Mouse (Mus musculus): ENCODE data around the gene Fignl1.

Gene Fignl1

DNA sequence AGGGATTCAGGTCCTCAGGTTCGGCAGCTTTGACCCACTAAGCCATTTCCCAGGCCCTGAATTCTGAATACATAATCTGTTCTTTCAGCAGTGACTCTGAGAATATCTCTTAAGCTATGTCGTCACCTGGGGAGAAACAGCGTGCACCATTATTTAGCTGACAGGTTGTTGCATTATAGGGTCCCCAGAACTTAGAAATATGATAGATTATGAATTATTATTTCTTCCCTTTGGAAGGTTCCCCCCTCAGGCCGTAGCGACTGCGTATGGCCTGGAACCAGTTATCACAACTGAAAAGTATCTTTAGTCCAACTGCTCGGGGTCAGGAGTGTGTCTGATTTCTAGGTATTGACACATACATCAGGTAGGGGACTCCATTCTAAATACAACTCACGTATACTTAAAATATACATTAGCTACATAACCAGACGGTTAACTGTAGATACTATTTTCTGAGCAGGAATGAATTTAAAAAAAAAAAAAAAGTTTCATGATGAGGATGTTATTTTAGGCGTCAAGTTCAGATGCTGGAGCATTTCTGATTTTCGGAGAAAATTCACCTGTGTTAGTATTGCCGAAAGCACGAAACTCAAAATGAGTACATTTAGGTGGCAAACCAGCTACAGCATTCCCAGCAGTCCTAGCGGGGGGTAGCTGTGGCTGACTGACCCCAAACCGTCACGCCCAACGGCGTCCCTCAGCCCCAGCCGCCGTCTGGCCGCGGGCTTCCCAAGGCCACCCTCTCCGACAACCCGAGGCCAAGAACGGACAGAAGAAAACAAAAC lies 535 bp downstream of the Fignl1 start:
- no peak for DNase-seq

DNA sequence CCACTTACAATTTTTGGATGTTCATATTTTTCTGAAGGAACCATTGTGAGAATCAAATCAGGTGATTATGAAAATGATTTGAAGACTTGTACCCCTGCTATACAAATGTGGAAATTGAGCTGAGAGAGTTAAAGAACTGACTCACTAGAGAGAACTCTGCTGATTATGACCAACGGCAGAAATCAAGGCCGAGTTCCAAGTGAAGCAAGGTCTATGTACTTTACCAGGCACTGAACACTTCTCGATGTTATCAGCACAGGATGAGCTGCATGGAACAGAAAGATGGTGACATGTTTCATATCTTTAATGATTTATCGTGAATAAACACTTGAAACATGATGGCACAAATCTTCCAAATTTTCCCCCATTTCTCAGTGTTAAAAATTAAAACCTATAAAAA lies 2.8 kb downstream of the Fignl1 start:
- no peak for DNase-seq

DNA sequence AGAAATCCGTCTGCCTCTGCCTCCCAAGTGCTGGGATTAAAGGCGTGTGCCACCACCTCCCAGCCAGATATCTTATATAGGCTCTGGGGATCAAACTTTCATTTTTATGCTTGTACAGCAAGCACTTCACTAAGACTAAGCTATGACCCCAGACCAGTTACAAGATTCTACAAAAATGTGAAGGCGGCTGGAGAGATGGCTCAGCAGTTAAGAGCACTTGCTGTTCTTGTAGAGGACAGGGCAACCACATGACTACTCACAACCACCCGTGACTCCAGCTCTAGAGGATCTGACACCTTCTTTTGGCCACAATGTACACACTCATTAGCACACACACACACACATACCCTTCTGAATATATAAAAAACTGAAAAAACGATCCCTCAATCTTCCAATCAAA lies 4.3 kb downstream of the Fignl1 start:
- no peak for DNase-seq

DNA sequence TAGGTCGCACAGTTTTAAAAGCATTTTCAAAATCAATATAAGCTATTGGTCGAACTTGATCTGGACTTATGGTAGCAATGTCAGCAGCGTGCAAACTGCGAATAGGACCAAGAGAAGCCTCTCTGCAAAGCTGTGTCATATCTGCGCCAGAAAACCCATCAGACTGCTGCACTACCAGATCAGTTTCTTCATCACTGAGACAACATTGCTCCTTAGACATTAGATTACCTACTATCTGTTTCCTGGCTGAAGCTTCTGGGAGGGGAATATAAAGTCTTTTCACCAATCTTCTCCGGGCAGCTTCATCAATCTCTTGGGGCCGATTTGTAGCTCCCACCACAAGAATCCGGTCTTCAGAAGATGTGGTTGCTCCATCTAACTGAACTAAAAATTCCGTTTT lies 7.7 kb downstream of the Fignl1 start:
- no peak for DNase-seq

DNA sequence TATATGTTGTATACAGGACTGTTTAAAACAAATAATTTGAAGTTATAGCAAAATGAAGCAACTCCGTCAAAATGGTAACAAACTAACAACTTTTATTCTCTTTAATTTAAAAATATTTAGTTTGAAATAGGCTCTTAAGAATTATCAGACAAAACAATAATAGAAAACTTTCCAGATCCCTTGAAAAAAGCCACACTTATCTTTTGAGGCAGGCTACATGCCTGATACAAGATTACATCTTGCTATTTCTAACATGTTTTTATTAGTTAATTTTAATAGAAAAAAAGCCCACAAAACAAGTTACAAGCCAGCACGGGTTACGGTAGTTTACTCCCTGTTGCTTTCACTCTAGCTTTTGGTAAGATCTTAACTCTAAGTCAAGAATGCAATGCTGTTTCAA lies 8.5 kb downstream of the Fignl1 start:
- no peak for DNase-seq

DNA sequence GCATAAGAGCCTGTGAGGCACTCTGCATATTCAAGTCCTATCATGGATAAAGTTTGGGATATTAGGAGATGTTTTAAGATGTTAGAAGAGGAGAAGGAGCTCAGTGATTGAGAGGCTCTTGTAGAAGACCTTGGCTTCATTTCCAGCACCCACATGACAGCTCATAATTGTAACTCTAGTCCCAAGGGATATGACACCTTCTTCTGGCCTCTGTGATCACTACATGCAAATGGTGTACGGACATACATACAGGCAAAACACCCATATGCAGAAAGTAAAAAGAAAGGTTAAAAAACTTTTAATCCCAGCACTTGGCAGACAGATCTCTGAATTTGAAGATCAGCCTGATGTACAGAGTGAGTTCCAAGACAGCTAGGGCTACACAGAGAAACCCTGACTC lies 10.1 kb downstream of the Fignl1 start:
- DNase-seq, result no peak

DNA sequence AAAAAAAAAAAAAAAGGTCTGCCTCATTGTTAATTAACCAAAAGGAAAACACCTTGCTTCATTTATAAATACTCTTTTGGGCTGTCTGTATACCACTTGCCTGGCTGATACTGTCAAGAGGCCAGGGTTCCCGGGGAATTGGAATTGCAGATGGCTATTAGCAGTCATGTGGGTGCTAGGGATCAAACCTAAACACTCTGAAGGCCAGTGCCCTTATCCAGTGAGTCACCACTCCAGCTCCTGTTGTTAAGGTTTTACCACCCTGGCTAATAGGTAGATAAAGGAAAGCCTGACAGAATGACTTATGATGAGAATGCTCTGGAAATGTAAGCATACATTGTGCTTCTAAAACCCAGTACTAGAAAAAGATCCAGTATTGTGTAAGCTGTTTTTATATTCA lies 14.1 kb downstream of the Fignl1 start:
- DNase-seq, result no peak

DNA sequence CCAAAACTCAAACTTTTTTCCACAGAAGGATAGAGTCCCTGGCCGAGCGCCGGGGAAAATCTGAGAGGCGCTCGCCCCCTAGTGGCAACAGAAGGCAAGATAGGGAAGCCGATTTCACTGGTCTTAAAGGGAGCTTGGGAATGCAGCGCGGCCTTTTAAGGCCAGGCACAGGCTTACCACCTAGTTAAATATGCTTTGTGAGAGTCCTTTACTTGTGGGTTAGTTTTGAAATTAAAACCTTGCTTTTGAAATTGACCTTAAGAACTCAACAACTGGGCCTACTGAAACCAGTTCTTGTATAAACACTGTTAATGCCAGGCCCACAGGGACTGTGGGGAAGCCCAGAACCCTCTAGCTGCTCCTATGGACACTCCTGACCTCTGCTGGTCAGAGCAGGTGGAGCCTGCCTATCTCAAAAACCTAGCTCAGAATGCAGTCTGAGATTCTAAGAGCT lies 20.2 kb downstream of the Fignl1 start:
- DNase-seq, result peak; percentile 91

DNA sequence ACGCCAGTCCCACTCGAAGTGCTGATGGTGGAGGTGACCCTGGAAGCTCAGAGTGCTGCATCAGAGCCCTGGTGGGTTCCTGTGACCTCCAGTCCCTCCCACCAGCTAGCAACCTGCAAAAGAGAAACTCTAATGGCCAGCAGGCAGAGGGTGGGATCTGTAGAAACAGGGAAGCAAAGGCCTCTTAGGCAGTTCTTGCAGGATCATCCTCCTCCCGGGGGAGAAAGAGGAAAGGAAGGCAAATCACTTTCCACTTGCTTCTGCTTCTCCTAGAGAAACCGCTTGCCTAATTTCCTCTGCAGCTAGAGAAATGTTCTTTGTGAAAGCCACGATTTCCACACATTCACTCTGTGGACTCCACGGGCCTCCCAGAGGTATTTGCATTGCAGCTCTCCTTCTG lies 23.3 kb downstream of the Fignl1 start:
- no peak for DNase-seq

DNA sequence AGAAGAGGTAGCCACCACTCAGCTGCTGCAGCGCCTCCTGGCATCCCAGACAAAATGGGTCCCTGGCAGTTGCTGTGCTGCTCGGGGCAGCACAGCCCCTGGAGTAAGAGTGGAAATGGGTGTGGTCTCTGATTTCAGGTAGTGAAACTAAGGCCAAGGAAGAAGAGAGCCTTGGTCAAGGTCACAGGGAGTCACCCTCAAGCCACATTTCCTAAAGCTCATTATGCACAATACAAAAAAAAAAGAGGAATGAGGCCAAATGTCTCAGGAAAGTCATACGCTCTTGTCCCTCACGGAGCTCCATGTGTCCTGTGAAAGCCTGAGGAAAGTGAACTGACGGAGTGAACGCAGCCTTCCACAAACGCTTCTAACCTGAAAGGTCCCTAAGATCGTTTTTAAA lies 27.0 kb downstream of the Fignl1 start:
- DNase-seq, result no peak

DNA sequence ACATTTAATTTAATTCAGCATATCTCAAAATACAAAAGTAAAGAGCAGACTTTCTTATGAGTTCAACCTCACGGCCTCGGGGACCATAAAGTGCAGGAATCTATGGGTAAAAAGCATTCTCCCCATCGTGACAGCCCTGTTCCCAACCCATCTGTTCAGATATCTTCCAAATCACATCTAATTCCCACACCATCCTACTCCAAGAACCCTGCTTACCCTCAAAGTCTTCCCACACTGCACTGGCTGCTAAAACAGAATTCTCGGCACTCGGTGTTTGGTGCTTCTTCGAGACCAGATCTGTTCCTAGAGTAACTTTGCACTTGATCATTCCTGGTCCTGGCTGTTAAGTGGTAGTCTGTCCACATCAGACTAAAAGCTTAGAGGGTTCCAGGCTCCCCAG lies 30.4 kb downstream of the Fignl1 start:
- DNase-seq, result no peak

DNA sequence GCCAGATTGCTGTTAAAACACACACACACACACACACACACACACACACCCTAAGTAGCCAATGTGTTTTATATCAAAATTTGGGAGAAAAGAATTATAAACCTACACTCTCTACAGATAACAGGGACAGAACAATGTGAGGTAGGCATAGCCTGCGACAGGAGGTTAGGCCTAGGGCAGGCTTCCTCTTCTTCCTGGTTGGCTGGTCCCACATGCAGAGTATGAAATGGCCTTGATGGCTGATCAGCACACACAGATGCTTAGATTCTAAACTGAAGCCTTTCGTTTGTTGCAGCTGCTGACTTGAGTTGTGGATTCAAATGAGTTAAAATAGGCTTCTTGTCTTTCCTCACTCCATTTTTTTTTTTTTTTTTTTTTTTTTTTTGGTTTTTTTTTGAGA lies 31.0 kb downstream of the Fignl1 start:
- DNase-seq, result no peak

DNA sequence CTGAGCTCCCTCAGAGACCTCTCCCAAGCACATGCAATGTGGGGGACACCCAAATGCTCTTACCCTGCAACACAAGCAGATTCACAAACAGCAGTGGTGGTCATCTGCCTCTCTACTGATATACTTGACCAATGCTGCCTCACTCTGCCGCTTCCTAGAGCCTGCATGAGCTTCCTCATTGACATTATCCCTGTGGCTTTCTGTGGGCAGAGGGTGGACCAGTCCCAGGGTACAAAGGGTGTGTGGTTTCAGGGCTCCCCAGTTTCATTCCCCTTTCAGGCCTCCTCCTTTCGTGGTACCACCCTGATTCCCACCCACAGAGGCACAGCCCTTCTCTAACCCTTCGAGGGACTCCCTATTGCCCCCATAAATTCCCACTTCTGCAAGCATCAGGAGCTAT lies 31.5 kb downstream of the Fignl1 start:
- no peak for DNase-seq

DNA sequence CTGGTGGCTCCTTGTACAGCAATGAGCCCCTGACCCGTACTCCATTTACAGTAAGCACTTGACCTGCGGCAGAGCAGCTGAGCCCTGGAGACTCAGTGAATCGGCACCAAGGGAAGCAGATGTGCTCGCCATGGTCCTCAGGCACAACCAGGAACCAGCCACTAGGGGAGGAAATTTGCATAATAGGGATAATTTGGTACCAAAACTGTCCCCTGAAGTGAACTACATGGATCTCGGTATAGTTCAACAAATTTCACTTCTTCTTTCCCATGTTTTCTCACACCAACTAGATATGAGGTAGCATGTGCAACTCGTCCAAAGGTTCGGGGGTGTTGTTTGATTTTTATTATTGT lies 32.0 kb downstream of the Fignl1 start:
- DNase-seq, result no peak

DNA sequence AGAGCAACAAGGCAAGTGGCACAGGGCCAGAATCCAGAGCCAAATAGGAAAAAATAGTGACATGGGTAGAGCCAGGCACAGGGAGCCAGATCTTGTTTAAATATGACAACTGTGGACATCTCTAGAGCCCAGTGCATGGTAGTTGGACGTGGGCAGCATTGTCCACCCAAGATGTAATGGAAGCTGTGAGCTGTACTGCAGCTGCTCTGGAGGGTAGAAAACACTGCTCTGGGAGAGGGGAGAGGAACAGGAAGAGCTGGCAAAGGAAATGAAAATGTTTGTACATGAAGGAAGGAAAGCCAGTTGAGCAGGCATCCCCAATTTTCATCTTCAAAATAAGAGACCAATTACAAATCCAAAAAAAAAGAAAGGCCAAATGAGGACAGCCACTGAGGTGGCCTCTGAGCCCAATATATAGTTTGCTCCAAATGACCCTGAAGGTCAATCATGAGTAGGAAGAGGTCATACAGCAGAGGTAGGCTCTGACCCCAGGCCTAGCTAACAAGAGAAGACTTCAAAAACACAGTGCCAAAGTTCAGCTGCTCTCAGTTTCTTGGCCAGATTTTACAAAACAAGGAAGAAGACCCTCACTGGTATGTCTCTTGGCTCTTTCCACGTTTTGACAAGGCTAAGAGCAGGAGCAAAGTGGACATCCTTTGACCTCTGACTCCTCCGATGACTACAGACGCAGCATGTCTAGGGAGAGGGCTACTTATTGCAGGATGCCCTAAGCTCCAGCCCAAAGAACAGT lies 32.5 kb downstream of the Fignl1 start:
- no peak for DNase-seq

DNA sequence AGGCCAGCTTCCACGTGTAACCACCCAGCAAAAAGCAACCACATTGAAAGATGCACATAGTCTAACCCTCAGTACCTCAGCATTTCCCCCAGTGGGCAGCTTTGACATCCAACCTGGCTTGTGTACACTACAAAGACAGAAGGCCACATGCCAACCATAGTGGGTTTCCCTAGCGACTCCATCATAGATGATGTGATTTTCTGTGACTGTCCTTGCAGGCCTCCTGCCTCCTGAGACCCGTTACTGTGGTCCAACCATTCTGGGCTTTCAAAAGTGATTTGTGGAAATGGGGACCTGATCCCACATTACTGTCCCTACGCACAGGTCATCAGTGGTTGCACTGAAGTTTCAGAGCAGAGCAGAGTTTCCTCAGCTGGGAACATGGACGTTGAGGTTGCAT lies 33.9 kb downstream of the Fignl1 start:
- no peak for DNase-seq

DNA sequence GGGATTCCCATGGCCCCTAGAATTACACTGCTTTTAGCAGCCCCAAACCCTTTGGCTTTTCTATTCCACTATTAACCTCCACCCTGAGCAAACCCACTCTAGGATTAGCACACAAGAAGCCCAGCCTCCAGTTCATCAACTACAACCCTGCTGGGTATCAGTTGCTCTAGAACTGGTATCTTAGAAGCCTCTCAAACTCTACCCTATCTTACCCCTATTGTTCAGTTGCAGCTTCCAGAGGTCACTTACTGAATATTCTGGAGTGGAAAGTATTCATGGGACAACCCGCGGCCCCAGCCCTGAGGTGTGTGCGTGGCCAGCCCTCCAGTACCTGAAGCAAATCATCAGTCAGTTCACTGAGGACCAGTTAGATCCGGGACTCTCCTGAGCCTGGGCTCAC lies 34.4 kb downstream of the Fignl1 start:
- no peak for DNase-seq

DNA sequence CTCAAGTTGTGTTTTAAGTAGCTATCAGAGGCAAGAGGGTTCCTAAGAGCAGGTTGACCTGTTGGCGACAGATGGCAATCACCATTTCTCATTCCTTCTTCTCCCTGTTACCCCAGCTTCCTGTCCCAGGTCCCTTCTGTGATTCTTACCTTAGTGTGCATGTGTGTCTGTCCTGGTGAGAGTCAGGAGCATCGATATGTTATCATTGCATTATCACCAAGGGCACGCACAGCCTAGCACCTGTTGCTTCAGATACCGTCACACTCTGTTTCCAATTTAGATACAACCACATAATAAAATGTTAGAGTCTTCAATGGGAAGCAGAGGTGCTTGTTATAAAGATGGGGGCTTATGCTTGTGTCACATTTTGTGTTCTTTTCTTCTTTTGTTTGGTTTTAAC lies 36.6 kb downstream of the Fignl1 start:
- DNase-seq, result no peak

DNA sequence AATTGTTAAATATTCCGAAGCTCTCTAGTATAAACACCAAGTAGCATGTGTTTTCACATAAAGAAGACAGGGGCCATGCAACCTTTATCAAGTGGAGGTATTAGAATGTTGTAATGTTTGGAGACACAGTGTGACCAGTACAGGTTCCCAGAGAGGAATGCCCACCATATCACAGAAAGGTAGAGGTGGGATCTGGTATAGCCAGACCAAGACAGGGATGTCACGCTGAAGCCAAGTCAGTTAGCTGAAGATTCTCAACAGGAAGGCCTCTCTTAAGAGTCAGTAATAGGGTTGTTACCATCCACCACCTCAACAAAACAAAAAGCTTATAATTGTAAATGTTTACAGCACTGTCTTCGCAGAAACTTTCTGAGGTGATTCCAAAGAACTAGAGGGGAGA lies 38.1 kb downstream of the Fignl1 start:
- no peak for DNase-seq

DNA sequence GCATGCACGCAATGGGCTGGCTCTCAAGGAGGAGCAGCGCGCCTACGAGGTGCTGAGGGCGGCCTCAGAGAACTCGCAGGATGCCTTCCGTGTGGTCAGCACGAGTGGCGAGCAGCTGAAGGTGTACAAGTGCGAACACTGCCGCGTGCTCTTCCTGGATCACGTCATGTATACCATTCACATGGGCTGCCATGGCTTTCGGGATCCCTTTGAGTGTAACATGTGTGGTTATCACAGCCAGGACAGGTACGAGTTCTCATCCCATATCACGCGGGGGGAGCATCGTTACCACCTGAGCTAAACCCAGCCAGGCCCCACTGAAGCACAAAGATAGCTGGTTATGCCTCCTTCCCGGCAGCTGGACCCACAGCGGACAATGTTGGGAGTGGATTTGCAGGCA lies 39.5 kb downstream of the Fignl1 start:
- no peak for DNase-seq

DNA sequence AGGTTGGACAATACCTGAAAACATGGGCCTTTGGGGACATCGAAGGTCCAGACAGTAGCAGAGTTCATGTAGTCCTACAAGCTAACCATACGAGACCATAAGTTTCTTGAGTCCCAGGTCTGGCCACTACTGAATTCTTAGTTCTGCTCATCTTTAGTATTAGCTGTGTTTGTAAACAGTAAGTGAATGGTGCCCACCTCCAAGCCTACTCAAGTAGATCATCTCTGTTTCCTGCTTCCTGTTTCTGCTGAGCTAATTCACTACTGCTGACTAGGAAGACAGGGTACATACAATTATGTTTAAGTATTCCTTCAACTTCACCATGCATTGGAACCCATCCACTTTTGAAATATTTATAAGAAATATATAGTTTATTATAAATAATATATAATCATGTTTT lies 40.7 kb downstream of the Fignl1 start:
- no peak for DNase-seq

DNA sequence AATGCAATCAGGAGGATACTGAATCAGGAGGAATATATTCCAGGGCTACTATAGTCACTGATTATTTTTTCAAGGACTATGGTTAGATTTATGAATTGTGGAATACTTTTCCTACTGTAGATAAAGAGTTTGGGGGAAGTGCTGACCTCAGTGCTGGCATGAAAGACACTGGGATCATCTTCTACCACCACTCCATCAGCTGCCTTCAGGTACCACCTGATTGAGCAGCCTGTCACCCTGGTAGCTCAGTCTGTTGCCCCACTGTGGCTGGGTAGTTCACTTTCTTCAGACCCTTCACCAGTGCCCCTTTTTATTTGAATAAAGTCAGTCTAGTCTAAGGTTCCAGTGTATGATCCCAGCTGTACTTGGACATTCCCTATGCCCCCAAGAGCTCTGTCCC lies 42.0 kb downstream of the Fignl1 start:
- no peak for DNase-seq

DNA sequence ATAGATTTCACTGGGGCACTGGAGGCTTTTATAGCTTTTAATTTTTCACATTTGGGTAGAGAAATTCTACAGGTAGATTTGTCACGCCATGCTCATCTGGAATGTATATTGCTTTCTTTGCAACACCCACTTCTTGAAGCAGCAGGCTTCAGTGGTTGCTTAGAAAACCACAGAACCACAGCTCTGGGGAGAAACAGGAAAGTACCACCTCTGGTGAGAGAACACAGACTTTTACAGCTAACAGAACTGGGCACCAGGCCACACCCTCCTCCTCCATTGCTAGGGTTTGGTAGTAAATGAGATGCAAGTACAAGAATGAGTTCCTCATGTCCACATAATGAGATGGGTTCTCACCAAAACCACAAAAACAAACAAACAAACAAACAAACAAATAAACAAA lies 42.7 kb downstream of the Fignl1 start:
- no peak for DNase-seq

DNA sequence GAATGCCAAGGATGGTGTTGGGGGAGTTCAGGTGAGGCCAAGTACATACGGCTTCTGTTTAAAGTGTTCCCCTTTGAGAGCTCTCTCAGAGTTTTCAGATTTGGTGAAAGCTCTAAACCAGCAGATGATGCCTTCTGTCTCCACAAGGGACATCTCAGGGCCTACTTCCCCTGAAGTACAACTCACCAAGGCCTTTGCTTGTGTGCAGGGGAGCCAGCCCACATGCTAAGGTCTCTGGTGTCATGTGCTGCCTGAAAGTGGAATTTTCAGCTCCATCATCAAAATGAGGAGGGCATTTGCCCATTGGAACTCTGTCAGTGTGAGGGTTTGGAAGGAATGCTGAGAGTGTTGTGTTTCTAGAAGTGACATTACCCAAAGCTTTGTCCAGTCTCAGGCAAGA lies 43.3 kb downstream of the Fignl1 start:
- no peak for DNase-seq

DNA sequence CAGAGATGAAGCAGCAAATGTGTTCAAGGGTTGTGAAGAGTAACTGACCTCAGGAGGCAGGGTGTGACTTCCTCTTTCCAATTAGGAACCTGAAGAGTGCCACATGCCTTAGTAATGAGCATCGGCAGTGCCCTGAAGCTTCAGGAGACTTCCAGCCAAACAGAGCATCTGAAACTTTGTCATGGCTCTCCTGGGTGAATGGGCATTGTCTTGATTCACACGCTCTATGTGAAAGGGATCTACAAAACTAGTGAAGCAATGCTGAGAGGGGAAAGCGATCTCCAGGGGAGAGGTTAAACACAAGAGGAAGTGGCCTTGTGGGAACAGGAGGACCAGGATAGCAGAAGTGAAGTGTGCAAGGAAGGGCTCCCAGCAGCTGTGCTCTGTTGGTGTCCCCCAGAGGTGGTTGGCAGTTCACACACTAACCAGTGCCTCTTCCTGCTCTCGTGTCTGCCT lies 45.5 kb downstream of the Fignl1 start:
- DNase-seq, result no peak
